Comparison of ENCODE assay signal across 8 mouse cellular contexts in genomic region chr12:31500196-31500595, GRCm38 (mm10). TPM values are rescaled to one million over a fixed set of nuclear protein-coding genes. Genes with fewer than 3 reads are reported as not detected.
DNase-seq lines count a peak whose midpoint lies in the region; ATAC-seq lines count a peak whose summit lies in the region.

No protein-coding gene starts in this region.

- H3K9me3 ChIP-seq in lung, embryonic 15.5 days, result no peaks in the 10 kb centered on the region
- no peaks in the 10 kb centered on the region for H3K9me3 ChIP-seq in embryonic facial prominence, embryonic 12.5 days
- H3K9me3 ChIP-seq in intestine, embryonic 15.5 days, result no peaks in the 10 kb centered on the region
- H3K9me3 ChIP-seq in neural tube, embryonic 12.5 days, result no peaks in the 10 kb centered on the region

- no peak for DNase-seq in lung, postnatal 10 days
- no peak for DNase-seq in gastrocnemius, postnatal 14 days
- DNase-seq in testis, postnatal 14 days (ENCODE audit: low spot score), result no peak
- DNase-seq in layer of hippocampus, postnatal 14 days (ENCODE audit: low spot score in 2 of 2), result no peak

- peaks cover 12% of the 10 kb centered on the region for H3K4me1 ChIP-seq in lung, embryonic 15.5 days
- peaks cover 11% of the 10 kb centered on the region for H3K4me1 ChIP-seq in embryonic facial prominence, embryonic 12.5 days
- H3K4me1 ChIP-seq in intestine, embryonic 15.5 days (replicated peaks), result peaks cover 11% of the 10 kb centered on the region
- H3K4me1 ChIP-seq in neural tube, embryonic 12.5 days, result peaks cover 14% of the 10 kb centered on the region

- H3K9ac ChIP-seq in lung, embryonic 15.5 days, result peak overlapping the region; percentile 83
- H3K9ac ChIP-seq in embryonic facial prominence, embryonic 12.5 days, result peak overlapping the region; percentile 77
- peak overlapping the region; percentile 88 for H3K9ac ChIP-seq in intestine, embryonic 15.5 days
- peak overlapping the region; percentile 76 for H3K9ac ChIP-seq in neural tube, embryonic 12.5 days

- peak overlapping the region; percentile 84 for H3K4me3 ChIP-seq in lung, embryonic 15.5 days
- H3K4me3 ChIP-seq in embryonic facial prominence, embryonic 12.5 days, result peak overlapping the region; percentile 86
- peak overlapping the region; percentile 94 for H3K4me3 ChIP-seq in intestine, embryonic 15.5 days (replicated peaks)
- peak overlapping the region; percentile 92 for H3K4me3 ChIP-seq in neural tube, embryonic 12.5 days

- no peak for ATAC-seq in lung, embryonic 15.5 days (ENCODE audit: borderline replicate concordance, extremely low read depth, low FRiP score, low TSS enrichment)
- no peak for ATAC-seq in embryonic facial prominence, embryonic 12.5 days (ENCODE audit: insufficient number of reproducible peaks, insufficient read depth, low FRiP score, low TSS enrichment)
- ATAC-seq in intestine, embryonic 15.5 days, result no peak
- ATAC-seq in neural tube, embryonic 12.5 days (ENCODE audit: low FRiP score, low read depth), result peak; percentile 12

- no peaks in the 10 kb centered on the region for H3K27me3 ChIP-seq in lung, embryonic 15.5 days
- H3K27me3 ChIP-seq in embryonic facial prominence, embryonic 12.5 days, result 0 out of 2 replicates have a peak, but pooled peaks cover 4% of the 10 kb centered on the region
- no peaks in the 10 kb centered on the region for H3K27me3 ChIP-seq in intestine, embryonic 15.5 days (replicated peaks)
- no peaks in the 10 kb centered on the region for H3K27me3 ChIP-seq in neural tube, embryonic 12.5 days (replicated peaks)

- H3K4me2 ChIP-seq in lung, embryonic 15.5 days, result peak overlapping the region; percentile 59
- peak overlapping the region; percentile 75 for H3K4me2 ChIP-seq in embryonic facial prominence, embryonic 12.5 days (replicated peaks)
- H3K4me2 ChIP-seq in intestine, embryonic 15.5 days (replicated peaks), result peak overlapping the region; percentile 84
- H3K4me2 ChIP-seq in neural tube, embryonic 12.5 days (replicated peaks), result peak overlapping the region; percentile 80

- WGBS in lung, embryonic 15.5 days, result 4% methylated on average over 12 of the region's 12 CpGs
- WGBS in embryonic facial prominence, embryonic 12.5 days, result 7% methylated on average over 12 of the region's 12 CpGs
- 5% methylated on average over 12 of the region's 12 CpGs for WGBS in intestine, embryonic 15.5 days
- 3% methylated on average over 12 of the region's 12 CpGs for WGBS in neural tube, embryonic 12.5 days

- no peaks in the 10 kb centered on the region for H3K36me3 ChIP-seq in lung, embryonic 15.5 days
- H3K36me3 ChIP-seq in embryonic facial prominence, embryonic 12.5 days, result no peaks in the 10 kb centered on the region
- H3K36me3 ChIP-seq in intestine, embryonic 15.5 days, result no peaks in the 10 kb centered on the region
- H3K36me3 ChIP-seq in neural tube, embryonic 12.5 days, result no peaks in the 10 kb centered on the region

- H3K27ac ChIP-seq in lung, embryonic 15.5 days, result peak overlapping the region; percentile 86
- peak overlapping the region; percentile 86 for H3K27ac ChIP-seq in embryonic facial prominence, embryonic 12.5 days
- peak overlapping the region; percentile 87 for H3K27ac ChIP-seq in intestine, embryonic 15.5 days
- peak overlapping the region; percentile 84; the same call in 1 of the 2 replicates for H3K27ac ChIP-seq in neural tube, embryonic 12.5 days

- intact Hi-C loops in gastrocnemius, postnatal 14 days (cut with DNase I; ENCODE audit: low total_unique reads), result loop anchor here (10.0 kb wide), 3 partner anchors 155 to 425 kb away; partner anchors contain the start of genes Cog5, Dus4l and Gpr22

RNA-seq across cellular contexts. Expression of gene Cbll1, which starts 0.8 kb away (rescaled TPM):
- 10.4 and 12.0 TPM in 2 replicates for polyA plus RNA-seq in lung, embryonic 15.5 days (2015; fragmentation: Nextera tagmentation; extraction: Ambion mirVana)
- polyA plus RNA-seq in embryonic facial prominence, embryonic 12.5 days (2016; fragmentation: Nextera tagmentation; extraction: Ambion mirVana), result 10.5 and 12.4 TPM in 2 replicates
- polyA plus RNA-seq in intestine, embryonic 15.5 days (2015; fragmentation: Nextera tagmentation; extraction: Ambion mirVana), result 13.9 TPM in 2 replicates
- 13.2 and 15.6 TPM in 2 replicates for polyA plus RNA-seq in neural tube, embryonic 12.5 days (2016; fragmentation: Nextera tagmentation; extraction: Ambion mirVana)
- total RNA-seq in gastrocnemius, postnatal 14 days (2021), result 1 to 10 TPM; 7.1 to 8.0 TPM
- 10 to 100 TPM; 20.6 to 24.3 TPM for total RNA-seq in layer of hippocampus, postnatal 14 days (2021)

RNA-seq across cellular contexts. Expression of gene Slc26a4, which starts 59.6 kb away (rescaled TPM):
- polyA plus RNA-seq in lung, embryonic 15.5 days (2015; fragmentation: Nextera tagmentation; extraction: Ambion mirVana), result not detected in 2 replicates
- polyA plus RNA-seq in embryonic facial prominence, embryonic 12.5 days (2016; fragmentation: Nextera tagmentation; extraction: Ambion mirVana), result 0.17 and 0.28 TPM in 2 replicates
- polyA plus RNA-seq in intestine, embryonic 15.5 days (2015; fragmentation: Nextera tagmentation; extraction: Ambion mirVana), result 0.16 and 0.24 TPM in 2 replicates
- polyA plus RNA-seq in neural tube, embryonic 12.5 days (2016; fragmentation: Nextera tagmentation; extraction: Ambion mirVana), result 0.06 TPM in 1 of 2 replicates, not detected in the other
- total RNA-seq in gastrocnemius, postnatal 14 days (2021), result not detected
- 1 to 10 TPM; 8.3 to 8.4 TPM for total RNA-seq in layer of hippocampus, postnatal 14 days (2021)
